Mouse (Mus musculus) intestine, embryonic 15.5 days (tissue): ENCODE data around the gene Mef2c. TPM values are rescaled to one million over a fixed set of nuclear protein-coding genes. Genes with fewer than 3 reads are reported as not detected.

Experiments used
- ATAC-seq: fragments of 200-750 bp; cut with Nextera tagmentation; 2 replicates; pipeline ENCODE4 v1.8.0; 2017; ENCODE audit warnings: moderate TSS enrichment, moderate library complexity
- H3K27ac ChIP-seq: fragments of 300-500 bp; sonication (generic); 2 replicates; pipeline ENCODE4 v1.5.1; 2015; ENCODE audit warnings: mild to moderate bottlenecking, inconsistent platforms
- H3K27me3 ChIP-seq: fragments of 300-500 bp; sonication (generic); replicated peaks from 2 replicates; pipeline ENCODE4 v1.6.1; 2015; ENCODE audit warnings: inconsistent platforms
- H3K36me3 ChIP-seq: fragments of 300-500 bp; sonication (generic); 2 replicates; pipeline ENCODE4 v1.6.1; 2015; ENCODE audit warnings: inconsistent platforms
- H3K4me1 ChIP-seq: fragments of 300-500 bp; sonication (generic); replicated peaks from 2 replicates; pipeline ENCODE4 v1.6.1; 2015; ENCODE audit warnings: inconsistent platforms
- H3K4me2 ChIP-seq: fragments of 300-500 bp; sonication (generic); replicated peaks from 2 replicates; pipeline ENCODE4 v1.6.1; 2015; ENCODE audit warnings: mild to moderate bottlenecking, inconsistent platforms
- H3K4me3 ChIP-seq: fragments of 300-500 bp; sonication (generic); replicated peaks from 2 replicates; pipeline ENCODE4 v1.5.1; 2015; ENCODE audit warnings: inconsistent platforms
- H3K9ac ChIP-seq: fragments of 300-500 bp; sonication (generic); 2 replicates; pipeline ENCODE4 v1.6.1; 2015; ENCODE audit warnings: inconsistent platforms
- H3K9me3 ChIP-seq: fragments of 300-500 bp; sonication (generic); 2 replicates; pipeline ENCODE4 v1.6.1; 2016; ENCODE audit warnings: inconsistent platforms
- WGBS: fragments of 180-500 bp; shearing (Covaris S2); methylation state at CpG from one replicate; pipeline ENCODE4 v1.1.7; 2015; 5-methylcytosine and 5-hydroxymethylcytosine counted together
- polyA plus RNA-seq: library from polyadenylated mRNA; unstranded; fragments of >200 nt; fragmentation: Nextera tagmentation; extraction: Ambion mirVana; gene quantifications from 2 replicates; pipeline ENCODE4 v1.2.1, GENCODE M21; 2015

The Mef2c gene
- polyA plus RNA-seq, 1 experiment from 2014 or later = 39.1 TPM

DNA sequence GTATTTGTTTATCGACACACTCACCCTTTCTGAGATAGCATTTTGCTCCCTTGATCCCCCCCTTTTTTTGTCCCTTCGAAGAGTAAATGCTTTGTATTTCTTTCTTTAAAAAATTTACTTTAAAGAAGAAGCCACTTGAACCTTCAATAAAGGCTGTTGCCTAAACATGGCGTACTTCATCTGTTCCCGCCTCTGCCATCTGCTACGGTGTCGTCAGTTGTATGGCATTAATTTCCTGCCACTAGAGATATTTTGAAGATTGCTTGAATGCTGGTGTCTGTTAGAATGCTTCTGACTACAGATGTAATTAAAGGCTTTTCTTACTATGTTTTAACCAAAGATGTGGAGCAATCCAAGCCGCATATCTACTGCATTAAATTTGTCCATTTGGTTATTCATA, 162.3 kb downstream of the Mef2c start:
- WGBS = 82% methylated on average over 7 of the region's 7 CpGs
- ATAC-seq = no peak

DNA sequence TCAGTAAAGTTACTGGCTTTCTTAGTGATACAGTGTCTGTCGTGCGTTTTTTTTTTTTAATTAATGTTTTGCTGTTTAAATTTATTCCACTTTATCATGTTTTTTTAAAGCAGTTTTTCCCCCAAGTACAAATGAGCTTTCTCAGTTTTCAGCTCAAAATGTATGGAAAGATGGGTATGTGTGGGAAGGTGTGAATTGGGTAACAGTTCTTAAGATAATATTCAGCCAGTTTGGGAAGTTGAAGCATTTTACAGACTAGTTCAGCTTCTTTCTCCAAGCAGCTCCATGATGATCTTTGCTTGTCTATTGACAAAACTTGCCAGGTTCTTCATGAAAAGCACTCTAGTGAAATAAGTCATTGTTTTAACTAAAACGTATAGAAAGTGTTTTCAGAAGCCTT, 163.2 kb downstream of the Mef2c start:
- Histone ChIP-seq H3K27ac (no peak overlapping the region), H3K4me3 (no peak overlapping the region), H3K9ac (no peak overlapping the region), H3K4me1 (no peaks in the 10 kb centered on the region), H3K27me3 (no peaks in the 10 kb centered on the region), H3K36me3 (no peaks in the 10 kb centered on the region), H3K9me3 (no peaks in the 10 kb centered on the region), H3K4me2 (no peak overlapping the region)
- WGBS = 72% methylated on average over 3 of the region's 3 CpGs
- ATAC-seq = no peak

More for the DNA sequence above, 162.3 kb downstream of the Mef2c start:
- H3K9me3 ChIP-seq = no peaks in the 10 kb centered on the region
- H3K9ac ChIP-seq = no peak overlapping the region
- H3K4me1 ChIP-seq = no peaks in the 10 kb centered on the region
- H3K4me3 ChIP-seq = no peak overlapping the region
- no peak overlapping the region for H3K4me2 ChIP-seq
- H3K27me3 ChIP-seq = no peaks in the 10 kb centered on the region
- H3K36me3 ChIP-seq = no peaks in the 10 kb centered on the region
- no peak overlapping the region for H3K27ac ChIP-seq

DNA sequence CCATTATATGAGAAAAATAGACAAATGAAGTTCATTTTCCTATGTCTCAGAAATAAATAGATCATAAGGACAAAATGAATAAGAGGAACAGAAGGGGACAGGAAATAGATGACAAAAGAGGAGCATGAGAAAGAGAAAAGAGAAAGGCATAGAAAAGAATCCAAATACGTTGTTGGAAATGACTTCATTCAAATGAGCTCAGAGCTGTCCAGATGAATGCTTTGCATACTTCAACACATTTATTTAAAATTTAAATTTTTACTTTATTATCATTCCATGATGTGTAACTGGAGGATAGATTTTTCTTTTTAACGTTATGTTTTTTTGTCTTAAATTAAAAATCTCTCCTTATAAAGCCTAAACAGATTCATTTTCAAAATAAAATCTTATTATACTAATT, 203.8 kb downstream of the Mef2c start:
- no peaks in the 10 kb centered on the region for H3K4me1 ChIP-seq
- no peak overlapping the region for H3K4me2 ChIP-seq
- no peaks in the 10 kb centered on the region for H3K36me3 ChIP-seq
- WGBS = 78% methylated on average over 2 of the region's 2 CpGs
- H3K4me3 ChIP-seq = no peak overlapping the region
- ATAC-seq = no peak
- H3K27me3 ChIP-seq = peaks cover 4% of the 10 kb centered on the region
- H3K27ac ChIP-seq = no peak overlapping the region
- no peak overlapping the region for H3K9ac ChIP-seq
- no peaks in the 10 kb centered on the region for H3K9me3 ChIP-seq

DNA sequence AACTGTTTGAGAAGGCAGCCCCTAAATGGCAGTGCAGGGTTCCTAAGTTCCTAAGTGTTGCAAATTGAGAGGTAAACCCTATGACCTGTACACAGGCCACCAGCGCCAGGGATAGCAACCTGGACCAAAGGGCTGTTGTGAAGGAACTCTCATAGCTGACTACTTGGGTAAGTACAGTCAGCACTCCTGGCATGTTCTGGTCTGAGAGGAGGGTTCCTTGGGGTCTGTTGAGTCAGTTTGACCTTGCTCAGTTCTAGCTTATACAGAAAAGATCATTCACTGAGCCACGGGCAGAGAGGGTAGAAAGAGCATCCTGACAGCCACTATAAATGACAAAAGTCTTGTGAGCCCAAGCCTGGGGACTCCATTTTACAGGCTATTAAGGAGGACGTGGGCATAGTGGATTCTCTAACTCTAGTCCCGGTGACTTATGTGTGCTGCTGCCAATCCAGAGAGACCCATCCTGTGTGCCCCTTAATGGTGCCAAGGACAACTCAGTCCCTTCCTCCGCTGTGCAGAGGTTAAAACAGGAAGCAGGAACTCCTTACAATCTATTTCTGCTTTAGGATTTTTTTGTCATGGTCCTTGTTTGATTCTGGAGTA, 209.0 kb downstream of the Mef2c start:
- no peak overlapping the region for H3K4me2 ChIP-seq
- H3K27ac ChIP-seq = no peak overlapping the region
- WGBS = 19% methylated on average over 5 of the region's 5 CpGs
- no peaks in the 10 kb centered on the region for H3K4me1 ChIP-seq
- H3K27me3 ChIP-seq = peaks cover 44% of the 10 kb centered on the region
- H3K4me3 ChIP-seq = no peak overlapping the region
- H3K36me3 ChIP-seq = no peaks in the 10 kb centered on the region
- ATAC-seq = no peak
- no peak overlapping the region for H3K9ac ChIP-seq
- H3K9me3 ChIP-seq = no peaks in the 10 kb centered on the region

DNA sequence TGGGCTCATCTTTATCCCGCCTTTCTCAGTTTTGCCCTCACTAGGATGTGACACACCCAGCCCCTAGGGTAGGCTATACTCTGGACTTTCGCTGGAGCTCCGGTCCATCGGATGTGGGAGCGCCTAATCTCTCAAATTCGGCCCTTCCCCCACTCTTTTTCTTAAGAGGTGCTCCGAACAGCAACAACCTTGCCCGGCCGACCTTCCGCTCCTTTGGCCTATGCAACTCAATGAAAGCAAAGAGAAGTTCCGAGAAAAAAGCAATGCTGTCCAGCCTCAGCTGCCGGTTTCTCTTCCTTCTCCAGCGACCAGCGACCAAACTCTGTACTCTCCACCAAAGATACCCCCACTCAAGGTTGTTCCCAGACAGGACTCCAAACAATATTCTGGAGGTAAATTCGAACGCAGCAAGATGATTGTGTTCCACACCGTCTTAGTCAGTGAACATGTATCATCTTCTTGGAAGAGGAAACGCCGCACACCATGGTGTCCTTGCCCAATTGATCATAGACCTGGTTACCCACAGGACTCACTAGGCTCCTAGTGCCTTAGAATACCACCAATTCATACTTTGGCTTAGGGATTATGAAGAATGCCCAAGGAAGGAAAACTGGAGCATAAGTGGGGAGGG, 209.9 kb downstream of the Mef2c start:
- Histone ChIP-seq H3K27ac (no peak overlapping the region), H3K27me3 (peaks cover 53% of the 10 kb centered on the region)
- WGBS = 5% methylated on average over 19 of the region's 19 CpGs

DNA sequence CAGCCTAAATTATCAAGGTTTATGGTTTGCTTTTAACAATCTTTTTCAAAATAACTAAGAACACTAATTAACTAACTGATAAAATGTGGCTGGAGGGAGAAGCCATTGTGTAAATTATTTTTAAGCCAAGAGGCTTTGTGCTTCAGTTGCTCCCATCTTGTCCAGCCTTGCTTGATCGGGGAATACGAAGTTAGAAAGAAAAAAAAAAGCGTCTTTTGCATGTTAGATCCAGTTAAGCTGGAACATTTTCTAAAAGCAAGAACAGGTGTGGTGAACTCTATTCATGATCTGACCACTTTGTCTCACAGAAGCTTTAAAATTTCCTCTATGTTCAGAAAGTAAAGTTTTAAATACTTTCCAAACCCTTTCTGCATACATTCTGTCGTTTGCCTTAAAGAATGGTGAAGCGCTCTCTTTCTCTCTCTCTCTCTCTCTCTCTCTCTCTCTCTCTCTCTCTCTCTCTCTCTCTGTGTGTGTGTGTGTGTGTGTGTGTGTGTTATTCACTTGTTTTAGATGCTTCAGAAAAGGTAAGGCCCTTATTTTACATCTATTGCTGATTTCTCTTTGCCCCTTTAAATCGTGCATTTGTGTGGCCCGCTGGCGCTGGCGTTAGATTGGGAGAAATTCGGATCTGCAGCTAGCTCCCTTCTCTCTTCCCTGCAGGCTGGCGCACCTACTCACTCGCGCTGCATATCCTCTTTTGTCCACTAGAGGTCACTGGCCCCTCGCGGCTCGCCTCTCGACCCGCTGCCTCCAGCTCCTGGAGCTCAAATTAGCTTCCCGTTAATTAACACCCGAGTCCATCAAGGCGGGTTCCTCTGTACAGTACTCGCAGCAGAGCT, 210.9 kb downstream of the Mef2c start:
- Histone ChIP-seq H3K4me3 (no peak overlapping the region), H3K27me3 (peaks cover 60% of the 10 kb centered on the region), H3K36me3 (no peaks in the 10 kb centered on the region), H3K27ac (no peak overlapping the region), H3K4me1 (no peaks in the 10 kb centered on the region), H3K9ac (no peak overlapping the region), H3K4me2 (peak overlapping the region; percentile 2; the same call in 1 of the 2 replicates), H3K9me3 (no peaks in the 10 kb centered on the region)
- ATAC-seq = peak; percentile 83
- WGBS = 2% methylated on average over 22 of the region's 22 CpGs

More for the DNA sequence above, 209.9 kb downstream of the Mef2c start:
- Histone ChIP-seq H3K36me3 (no peaks in the 10 kb centered on the region), H3K9me3 (no peaks in the 10 kb centered on the region), H3K4me1 (no peaks in the 10 kb centered on the region), H3K4me2 (no peak overlapping the region), H3K4me3 (no peak overlapping the region), H3K9ac (no peak overlapping the region)
- ATAC-seq = no peak

DNA sequence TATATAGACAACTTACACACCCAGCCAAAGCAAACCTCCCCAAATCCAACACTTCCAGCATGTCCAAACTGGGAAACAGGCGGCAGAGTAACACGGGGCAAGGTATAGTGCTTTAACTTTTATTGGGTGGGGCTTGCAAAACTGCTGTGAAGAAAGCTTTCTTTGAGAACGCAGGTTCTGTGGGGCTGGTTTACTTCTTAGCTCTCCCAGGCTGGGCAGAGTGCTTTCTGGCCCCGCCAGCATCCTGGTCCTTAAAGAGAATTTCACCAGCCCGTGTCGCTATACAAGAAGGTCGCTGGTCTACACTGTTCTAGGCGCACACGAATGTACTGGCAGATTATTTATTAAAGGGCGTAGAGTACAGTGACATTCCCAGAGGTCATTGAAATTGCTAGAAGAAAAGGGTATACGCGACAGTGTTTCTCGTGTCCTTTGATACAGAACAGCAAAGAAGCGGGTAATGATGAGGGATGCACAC, 211.5 kb downstream of the Mef2c start:
- Histone ChIP-seq H3K27me3 (peaks cover 65% of the 10 kb centered on the region), H3K4me3 (no peak overlapping the region), H3K9ac (no peak overlapping the region), H3K36me3 (no peaks in the 10 kb centered on the region), H3K27ac (no peak overlapping the region), H3K4me1 (no peaks in the 10 kb centered on the region), H3K4me2 (peak overlapping the region; percentile 2; the same call in 1 of the 2 replicates), H3K9me3 (no peaks in the 10 kb centered on the region)
- WGBS = 3% methylated on average over 14 of the region's 14 CpGs
- peak; percentile 44 for ATAC-seq

DNA sequence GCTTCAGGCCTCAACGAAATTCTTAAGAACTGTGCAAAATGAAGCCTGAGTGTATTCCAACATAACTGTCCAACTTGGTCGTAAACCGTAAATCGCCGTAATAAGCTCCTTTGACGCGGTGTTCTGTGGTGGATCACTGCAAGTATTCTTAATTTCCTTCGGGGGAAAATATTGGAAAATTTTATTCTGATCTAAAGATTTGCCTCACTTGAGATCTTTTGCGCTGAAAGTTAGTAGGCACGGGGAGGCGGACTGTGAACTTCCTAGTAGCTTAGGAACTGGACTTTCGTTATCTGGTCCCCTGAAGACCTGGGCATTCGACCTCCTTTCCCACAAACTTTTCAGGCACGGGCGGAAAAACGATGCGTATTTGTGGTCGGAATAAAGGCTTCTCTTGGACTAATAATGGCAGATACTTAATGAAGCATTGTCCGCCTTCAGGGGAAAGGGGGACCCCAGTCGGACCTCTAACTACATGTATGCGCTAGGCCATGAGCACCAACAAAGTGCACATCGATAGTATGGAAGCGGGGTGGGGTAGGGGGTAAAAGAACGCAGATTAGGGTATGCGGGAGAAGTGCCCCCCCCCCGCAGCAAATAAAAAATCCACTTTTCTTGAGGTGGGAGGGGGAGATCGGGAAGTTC, 212.3 kb downstream of the Mef2c start:
- H3K4me2 ChIP-seq = no peak overlapping the region
- ATAC-seq = no peak
- H3K36me3 ChIP-seq = no peaks in the 10 kb centered on the region
- no peak overlapping the region for H3K9ac ChIP-seq
- H3K27me3 ChIP-seq = peaks cover 70% of the 10 kb centered on the region
- no peaks in the 10 kb centered on the region; the same call in 1 of the 2 replicates for H3K4me1 ChIP-seq
- no peaks in the 10 kb centered on the region for H3K9me3 ChIP-seq
- no peak overlapping the region for H3K4me3 ChIP-seq
- 5% methylated on average over 27 of the region's 27 CpGs for WGBS
- H3K27ac ChIP-seq = no peak overlapping the region
